Mouse (Mus musculus) left cerebral cortex, adult 2 months (tissue): ENCODE data around the gene Surf4. TPM values are rescaled to one million over a fixed set of nuclear protein-coding genes. Genes with fewer than 3 reads are reported as not detected.
A peak's percentile ranks its signal among the peaks of the same experiment; 100 is the strongest.
"Not testable (repeated sequence)": the region's sequence is repeated elsewhere in the genome, so short reads cannot be mapped to it uniquely, and the experiment has no call there.

Experiments used
- DNase-seq, 2 experiments: peaks; one replicate each; pipeline ENCODE4 v3.0.0; 2021 to 2022; ENCODE audit warnings: low spot score in 2 of 2, mixed read lengths in 1 of 2; ENCODE audit errors: extremely low spot score in 1 of 2
- H3K27ac ChIP-seq: fragments of 200-600 bp; 2 replicates; pipeline ENCODE4 v1.8.1; 2022
- H3K4me3 ChIP-seq: fragments of 200-600 bp; 2 replicates; pipeline ENCODE4 v1.8.1; 2022
- CTCF ChIP-seq: fragments of 200-600 bp; IDR thresholded peaks from 2 replicates; pipeline ENCODE4 v1.8.1; 2022; ENCODE audit warnings: antibody characterized with exemption, mild to moderate bottlenecking, moderate library complexity
- intact Hi-C: fragments of 180-260 bp; cut with DNase I; formaldehyde crosslinking; loops from one replicate; pipeline ENCODE4 v1.15.1; 2025
- total RNA-seq, 2 experiments: library from RNA; stranded (reverse); gene quantifications; 2 replicates each; pipeline ENCODE4 v1.2.3; 2021

The Surf4 gene
- total RNA-seq, 2 experiments from 2014 or later, result 46.6 to 50.0 TPM

GRCm38 (mm10) chr2:26895898-26896297 is 37.8 kb downstream of the Surf4 start:
- intact Hi-C loops, result no loop called here
- no peak for DNase-seq
- Histone ChIP-seq H3K27ac (no peak overlapping the region), H3K4me3 (no peak overlapping the region)
- TF ChIP-seq CTCF, result peak; percentile 18

GRCm38 (mm10) chr2:26886170-26886569 is 47.6 kb downstream of the Surf4 start:
- H3K27ac ChIP-seq, intact Hi-C loops, DNase-seq, H3K4me3 ChIP-seq: not testable (repeated sequence)

GRCm38 (mm10) chr2:26885541-26885940 is 48.2 kb downstream of the Surf4 start:
- DNase-seq, H3K27ac ChIP-seq, intact Hi-C loops, H3K4me3 ChIP-seq: not testable (repeated sequence)

- Histone ChIP-seq H3K27ac (no peak overlapping the region), H3K4me3 (no peak overlapping the region)
- DNase-seq, result no peak
- TF ChIP-seq CTCF, result no peak
- intact Hi-C loops, result loop anchor here (10.0 kb wide), 1 partner anchor 204 kb away; the partner anchor contains the start of gene Lcn4
Observed at GRCm38 (mm10) chr2:26878571-26878970, 55.2 kb downstream of the Surf4 start.

- DNase-seq, result no peak
- Histone ChIP-seq H3K27ac (no peak overlapping the region), H3K4me3 (no peak overlapping the region)
- TF ChIP-seq CTCF, result no peak
- intact Hi-C loops, result loop anchor here (10.0 kb wide), 1 partner anchor 196 kb away; the partner anchor contains the start of gene Lcn4
Observed at GRCm38 (mm10) chr2:26870666-26871065, 63.1 kb downstream of the Surf4 start.

Other genes starting within 250 kb of the Surf4 start
- not detected for gene Abo, start 68.9 kb downstream of the Surf4 start, total RNA-seq
- 10 to 100 TPM; 25.4 to 27.3 TPM for gene Surf6, start 31.0 kb downstream of the Surf4 start, total RNA-seq
- gene Med22, start 23.3 kb downstream of the Surf4 start, total RNA-seq, result 10 to 100 TPM; 44.5 to 46.6 TPM
- 100 to 1,000 TPM; 208 to 232 TPM for gene Rpl7a, start 23.2 kb downstream of the Surf4 start, total RNA-seq
- gene Surf2, start 17.6 kb downstream of the Surf4 start, total RNA-seq, result 10 to 100 TPM; 37.8 to 37.9 TPM
- 10 to 100 TPM; 96.6 to 97.2 TPM for gene Surf1, start 17.4 kb downstream of the Surf4 start, total RNA-seq
- gene Stkld1, start 119 bp upstream of the Surf4 start, total RNA-seq, result under 1 TPM in 1 of 2 experiments, not detected in 1; 0.37 TPM
- 10 to 100 TPM; 60.1 to 69.6 TPM for gene Rexo4, start 30.5 kb upstream of the Surf4 start, total RNA-seq
- gene Adamts13, start 39.5 kb upstream of the Surf4 start, total RNA-seq, result 1 to 10 TPM; 1.8 to 2.3 TPM
- gene Cacfd1, start 76.0 kb upstream of the Surf4 start, total RNA-seq, result 10 to 100 TPM; 46.3 to 48.2 TPM
- 10 to 100 TPM; 28.9 to 29.1 TPM for gene Slc2a6, start 94.1 kb upstream of the Surf4 start, total RNA-seq
- under 1 TPM in 1 of 2 experiments, not detected in 1; 0.75 TPM for gene Mymk, start 138.3 kb upstream of the Surf4 start, total RNA-seq
- 10 to 100 TPM; 16.2 to 21.4 TPM for gene Adamtsl2, start 145.5 kb upstream of the Surf4 start, total RNA-seq
- gene Fam163b, start 208.6 kb upstream of the Surf4 start, total RNA-seq, result 100 to 1,000 TPM; 103 to 109 TPM
- gene Dbh, start 231.3 kb upstream of the Surf4 start, total RNA-seq, result under 1 TPM; 0.23 to 0.30 TPM